ENCODE assay signal across 8 mouse cellular contexts in the genomic region with DNA sequence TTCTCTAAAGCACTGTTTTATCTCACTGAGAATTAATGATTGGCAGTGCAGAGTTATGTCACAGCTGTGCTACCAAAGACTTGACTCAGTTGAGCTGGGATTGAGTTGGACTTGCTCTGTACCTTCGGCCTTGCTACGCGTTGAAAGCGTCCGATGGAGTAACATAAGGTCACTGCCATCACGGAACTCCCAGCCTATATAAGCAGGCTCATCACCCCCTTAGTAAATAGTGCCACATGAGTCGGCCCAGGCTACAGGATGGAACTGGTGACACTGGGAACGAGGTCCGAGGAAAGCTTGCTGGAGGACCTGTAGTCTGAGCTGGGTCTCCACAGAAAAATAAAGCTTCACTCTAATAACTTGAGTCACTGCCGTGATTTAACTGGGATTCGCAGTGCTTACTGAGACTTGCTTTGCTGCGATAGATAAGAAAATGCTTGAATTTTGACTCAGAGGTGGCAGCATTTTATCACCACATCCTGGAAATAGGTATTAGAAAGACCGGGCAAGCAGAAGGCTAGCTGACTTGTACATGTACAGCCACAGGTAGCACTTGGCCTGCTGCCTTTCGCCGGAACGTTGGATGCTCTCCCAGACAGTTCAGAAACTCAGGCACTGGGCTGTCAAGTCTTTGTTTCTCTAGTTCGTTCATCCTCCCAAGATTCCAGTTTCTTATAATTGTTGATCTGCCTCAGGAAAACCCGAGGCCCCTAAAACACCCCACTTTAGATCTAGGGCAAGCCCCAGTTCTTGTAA. TPM values are rescaled to one million over a fixed set of nuclear protein-coding genes. Genes with fewer than 3 reads are reported as not detected.
A peak's percentile ranks its signal among the peaks of the same experiment; 100 is the strongest.
DNase-seq lines count a peak whose midpoint lies in the region; ATAC-seq lines count a peak whose summit lies in the region.

No protein-coding gene starts in this region.

- no peak for ATAC-seq in embryonic facial prominence, embryonic 15.5 days (ENCODE audit: insufficient number of reproducible peaks, low FRiP score, low TSS enrichment, low read depth)
- no peak for ATAC-seq in intestine, embryonic 16.5 days
- no peak for ATAC-seq in frontal cortex, adult (ENCODE audit: low TSS enrichment)

- H3K4me2 ChIP-seq in embryonic facial prominence, embryonic 15.5 days (replicated peaks): peak overlapping the region; percentile 66
- H3K4me2 ChIP-seq in intestine, embryonic 16.5 days (ENCODE audit: low read depth, low read length): peak overlapping the region; percentile 59

- H3K9ac ChIP-seq in embryonic facial prominence, embryonic 15.5 days: peak overlapping the region; percentile 67
- H3K9ac ChIP-seq in intestine, embryonic 16.5 days (ENCODE audit: low read depth, low read length): peak overlapping the region; percentile 93

- no peaks in the 10 kb centered on the region for H3K9me3 ChIP-seq in embryonic facial prominence, embryonic 15.5 days (replicated peaks)
- H3K9me3 ChIP-seq in intestine, embryonic 16.5 days (ENCODE audit: control insufficient read depth, low read length): no peaks in the 10 kb centered on the region

- peak; percentile 27 for DNase-seq in kidney, adult 9 months
- no peak for DNase-seq in kidney, postnatal 14 days
- peak; percentile 10 for DNase-seq in NIH3T3 (ENCODE audit: low read depth)
- peak; percentile 18 for DNase-seq in naive thymus-derived CD4-positive, alpha-beta T cell, adult 2 months (ENCODE audit: low read depth)
- DNase-seq in right cerebral cortex, postnatal 36 days (ENCODE audit: low spot score in 2 of 2): no peak

- H3K36me3 ChIP-seq in embryonic facial prominence, embryonic 15.5 days: peaks cover 9% of the 10 kb centered on the region; the same call in 1 of the 2 replicates
- H3K36me3 ChIP-seq in intestine, embryonic 16.5 days (ENCODE audit: control insufficient read depth, insufficient read depth, low read length): no peaks in the 10 kb centered on the region

- H3K27ac ChIP-seq in embryonic facial prominence, embryonic 15.5 days (replicated peaks): 0 out of 2 replicates have a peak overlapping the region, but pooled peaks have one; percentile 82
- peak overlapping the region; percentile 88 for H3K27ac ChIP-seq in intestine, embryonic 16.5 days (ENCODE audit: low read length)

- H3K4me3 ChIP-seq in embryonic facial prominence, embryonic 15.5 days (replicated peaks): peak overlapping the region; percentile 94
- H3K4me3 ChIP-seq in intestine, embryonic 16.5 days (ENCODE audit: low read length): peak overlapping the region; percentile 91

- 56% methylated on average over 18 of the region's 18 CpGs for WGBS in embryonic facial prominence, embryonic 15.5 days
- WGBS in intestine, embryonic 16.5 days: 49% methylated on average over 18 of the region's 18 CpGs

- H3K27me3 ChIP-seq in embryonic facial prominence, embryonic 15.5 days: no peaks in the 10 kb centered on the region
- H3K27me3 ChIP-seq in intestine, embryonic 16.5 days (replicated peaks; ENCODE audit: control insufficient read depth, insufficient read depth, low read length): no peaks in the 10 kb centered on the region

- peaks cover 27% of the 10 kb centered on the region for H3K4me1 ChIP-seq in embryonic facial prominence, embryonic 15.5 days
- H3K4me1 ChIP-seq in intestine, embryonic 16.5 days (ENCODE audit: control insufficient read depth, insufficient read depth, low read length): peaks cover 23% of the 10 kb centered on the region

RNA-seq across cellular contexts. Expression of a gene that starts 1.1 kb away (rescaled TPM):
- polyA plus RNA-seq in embryonic facial prominence, embryonic 15.5 days (2015; fragmentation: Nextera tagmentation; extraction: Ambion mirVana): 16.1 and 16.5 TPM in 2 replicates
- 12.8 and 14.4 TPM in 2 replicates for polyA plus RNA-seq in intestine, embryonic 16.5 days (2015; fragmentation: Nextera tagmentation; extraction: Ambion mirVana)

RNA-seq across cellular contexts. Expression of a gene that starts 1.2 kb away (rescaled TPM):
- 4.0 and 4.2 TPM in 2 replicates for polyA plus RNA-seq in embryonic facial prominence, embryonic 15.5 days (2015; fragmentation: Nextera tagmentation; extraction: Ambion mirVana)
- polyA plus RNA-seq in intestine, embryonic 16.5 days (2015; fragmentation: Nextera tagmentation; extraction: Ambion mirVana): 3.7 TPM in 2 replicates

RNA-seq across cellular contexts. Expression of a gene that starts 27.6 kb away (rescaled TPM):
- polyA plus RNA-seq in embryonic facial prominence, embryonic 15.5 days (2015; fragmentation: Nextera tagmentation; extraction: Ambion mirVana): 0.22 TPM in 1 of 2 replicates, not detected in the other
- polyA plus RNA-seq in intestine, embryonic 16.5 days (2015; fragmentation: Nextera tagmentation; extraction: Ambion mirVana): 0.44 and 0.45 TPM in 2 replicates

Comparison
In these comparisons a context has a peak if more than half of its experiments do, and no peak if none do; other contexts are left out.
1. DNase-seq: peak in kidney, adult 9 months (single experiment), NIH3T3 (single experiment) and naive thymus-derived CD4-positive, alpha-beta T cell, adult 2 months (single experiment); none in kidney, postnatal 14 days (single experiment) and right cerebral cortex, postnatal 36 days (0 of 2).